Mouse (Mus musculus) stomach, postnatal 0 days (tissue): ENCODE data around the gene Fsd1. TPM values are rescaled to one million over a fixed set of nuclear protein-coding genes. Genes with fewer than 3 reads are reported as not detected.

Experiments used
- ATAC-seq: fragments of 200-750 bp; cut with Nextera tagmentation; 2 replicates; pipeline ENCODE4 v1.8.0; 2017; ENCODE audit not compliant: low FRiP score, low TSS enrichment
- DNase-seq: peaks from one replicate; pipeline ENCODE4 v3.0.0-alpha.2; 2016; ENCODE audit warnings: low spot score
- H3K27ac ChIP-seq: fragments of 300-500 bp; sonication (generic); replicated peaks from 2 replicates; pipeline ENCODE4 v1.5.1; 2014; ENCODE audit warnings: mild to moderate bottlenecking, control low read depth
- H3K27me3 ChIP-seq: fragments of 300-500 bp; sonication (generic); 2 replicates; pipeline ENCODE4 v1.6.1; 2014; ENCODE audit warnings: low read length; ENCODE audit not compliant: control insufficient read depth, insufficient read depth
- H3K36me3 ChIP-seq: fragments of 300-500 bp; sonication (generic); 2 replicates; pipeline ENCODE4 v1.6.1; 2014; ENCODE audit warnings: low read length, mixed read lengths; ENCODE audit not compliant: control insufficient read depth, insufficient read depth
- H3K4me1 ChIP-seq: fragments of 300-500 bp; sonication (generic); replicated peaks from 2 replicates; pipeline ENCODE4 v1.6.1; 2014; ENCODE audit warnings: antibody characterized with exemption; ENCODE audit not compliant: control insufficient read depth, insufficient read depth
- H3K4me2 ChIP-seq: fragments of 300-500 bp; sonication (generic); replicated peaks from 2 replicates; pipeline ENCODE4 v1.6.1; 2014; ENCODE audit warnings: low read depth, mild to moderate bottlenecking, control low read depth, moderate library complexity
- H3K4me3 ChIP-seq: fragments of 300-500 bp; sonication (generic); 2 replicates; pipeline ENCODE4 v1.5.1; 2014; ENCODE audit warnings: low read depth, low read length, control low read depth
- H3K9ac ChIP-seq: fragments of 300-500 bp; sonication (generic); 2 replicates; pipeline ENCODE4 v1.6.1; 2014; ENCODE audit warnings: mild to moderate bottlenecking, low read length, control low read depth, mixed read lengths
- H3K9me3 ChIP-seq: fragments of 300-500 bp; sonication (generic); 2 replicates; pipeline ENCODE4 v1.6.1; 2016; ENCODE audit warnings: low read length; ENCODE audit not compliant: control insufficient read depth
- CTCF ChIP-seq: IDR thresholded peaks from 2 replicates; pipeline ENCODE4 v1.5.1; 2016; ENCODE audit warnings: antibody characterized with exemption, low read depth, mild to moderate bottlenecking, moderate library complexity
- EP300 ChIP-seq: optimal IDR thresholded peaks from 2 replicates; pipeline ENCODE3; 2016; ENCODE audit warnings: antibody characterized with exemption
- WGBS: fragments of 180-500 bp; shearing (Covaris S2); extraction: QIAGEN DNeasy Blood & Tissue Kit; methylation state at CpG from one replicate; pipeline ENCODE4 v1.1.7; 2014; 5-methylcytosine and 5-hydroxymethylcytosine counted together
- polyA plus RNA-seq: library from polyadenylated mRNA; unstranded; fragments of >200 nt; fragmentation: Nextera tagmentation; extraction: Ambion mirVana; gene quantifications from 2 replicates; pipeline ENCODE4 v1.2.1, GENCODE M21; 2015

Fsd1 gene
- polyA plus RNA-seq, 1 experiment from 2014 or later, result 3.5 TPM

DNA sequence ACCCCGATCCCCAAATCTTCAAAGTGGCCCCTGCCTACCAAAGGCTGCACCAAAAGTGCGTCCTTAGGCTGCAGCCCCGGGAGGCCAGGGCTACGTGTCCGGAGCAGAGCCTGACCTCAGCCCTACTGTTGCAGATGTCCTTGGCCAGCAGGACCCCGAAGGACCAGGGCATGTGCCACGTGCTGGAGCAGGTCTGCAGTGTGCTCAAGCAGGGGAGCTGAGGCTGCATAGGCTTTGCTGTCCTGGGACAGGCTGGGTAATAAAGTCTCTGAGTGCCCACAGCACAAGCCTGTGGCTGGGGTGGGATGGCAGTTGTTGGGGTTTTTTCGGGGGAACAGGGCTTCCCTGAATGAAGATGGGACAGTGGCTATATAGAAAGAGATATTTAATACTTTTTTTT, 30.1 kb downstream of the Fsd1 start:
- ATAC-seq (no peak), DNase-seq (no peak)
- TF ChIP-seq CTCF (no peak), EP300 (no peak)
- Histone ChIP-seq H3K9ac (no peak overlapping the region), H3K4me2 (no peak overlapping the region), H3K4me1 (no peaks in the 10 kb centered on the region), H3K4me3 (no peak overlapping the region), H3K27ac (no peak overlapping the region), H3K36me3 (peaks cover 40% of the 10 kb centered on the region), H3K27me3 (no peaks in the 10 kb centered on the region), H3K9me3 (no peaks in the 10 kb centered on the region)
- 87% methylated on average over 8 of the region's 8 CpGs for WGBS

DNA sequence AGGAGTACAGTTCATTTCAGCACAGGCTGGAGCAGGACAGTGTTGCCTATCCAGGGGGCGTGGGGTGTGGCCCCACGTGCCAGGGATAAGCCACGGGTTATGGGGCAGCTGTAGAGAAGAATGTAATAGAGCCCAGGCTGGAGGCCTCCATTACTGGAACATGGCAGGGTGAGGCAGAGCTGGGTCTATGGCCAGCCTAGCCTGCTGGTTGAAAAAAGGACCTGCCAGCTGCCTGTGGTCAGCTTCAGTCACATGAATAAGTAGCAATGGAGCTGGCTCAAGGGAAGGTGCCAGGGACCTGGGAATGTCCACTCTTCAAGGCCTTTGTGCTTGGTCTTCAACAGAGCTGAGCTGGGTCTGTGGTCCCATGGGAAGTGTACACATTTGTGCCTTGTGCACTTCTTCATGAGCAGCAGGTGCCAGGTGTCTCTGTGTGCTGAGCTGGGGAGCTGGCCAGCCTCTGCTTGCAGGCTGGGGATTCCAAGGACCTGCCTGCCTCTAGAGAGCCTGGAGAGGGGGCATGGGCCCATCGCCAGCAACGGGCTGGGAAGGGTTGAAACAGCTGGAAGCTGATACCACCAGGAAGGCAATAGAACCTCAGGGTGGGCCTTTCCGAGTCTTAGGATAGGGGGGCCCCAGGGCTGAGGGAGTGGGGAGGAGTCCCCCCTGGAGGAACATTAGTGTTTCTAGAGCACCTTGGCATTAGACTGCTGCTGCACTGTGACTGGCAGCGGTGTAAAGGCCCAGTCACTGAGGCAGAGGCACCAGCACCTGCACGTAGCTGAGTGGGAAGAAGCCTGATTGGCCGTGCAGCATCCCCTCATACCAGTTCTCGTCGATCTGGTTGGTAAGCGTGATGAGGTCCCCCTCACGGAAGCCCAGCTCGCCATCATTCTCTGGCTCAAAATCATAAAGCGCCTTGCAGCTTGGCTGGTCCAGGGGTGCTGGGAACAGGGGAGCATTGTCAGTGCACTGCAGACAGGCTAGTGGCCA, 30.8 kb downstream of the Fsd1 start:
- WGBS, result 74% methylated on average over 15 of the region's 15 CpGs
- no peak for DNase-seq
- H3K36me3 ChIP-seq, result peaks cover 40% of the 10 kb centered on the region
- ATAC-seq, result no peak
- no peaks in the 10 kb centered on the region for H3K4me1 ChIP-seq
- no peak overlapping the region for H3K9ac ChIP-seq
- no peaks in the 10 kb centered on the region for H3K27me3 ChIP-seq
- no peaks in the 10 kb centered on the region for H3K9me3 ChIP-seq
- no peak for TF ChIP-seq EP300
- no peak for TF ChIP-seq CTCF
- H3K4me2 ChIP-seq, result no peak overlapping the region
- H3K4me3 ChIP-seq, result no peak overlapping the region
- H3K27ac ChIP-seq, result no peak overlapping the region

DNA sequence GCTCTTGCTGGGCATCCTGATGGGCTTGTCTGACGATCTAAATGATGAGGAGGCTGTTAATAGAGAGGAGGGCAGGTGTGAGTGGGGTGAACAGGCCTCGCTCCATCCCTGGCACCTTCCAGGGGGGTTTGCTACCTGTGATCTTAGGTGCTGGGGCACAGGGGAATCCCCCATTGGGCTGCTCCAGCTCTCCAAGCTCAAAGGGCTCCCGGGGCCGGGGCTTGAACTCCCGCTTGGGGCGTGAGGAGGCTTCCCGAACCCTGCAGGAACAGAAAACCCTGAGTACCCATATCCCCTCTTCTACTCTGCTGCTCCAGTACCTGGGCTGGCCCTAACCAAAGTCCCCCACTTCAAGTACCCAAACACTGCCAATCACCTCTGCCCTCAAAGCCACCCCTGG, 31.5 kb downstream of the Fsd1 start:
- no peaks in the 10 kb centered on the region for H3K9me3 ChIP-seq
- ATAC-seq, result no peak
- no peak overlapping the region for H3K4me3 ChIP-seq
- H3K9ac ChIP-seq, result no peak overlapping the region
- no peak overlapping the region for H3K4me2 ChIP-seq
- TF ChIP-seq CTCF (no peak), EP300 (no peak)
- H3K36me3 ChIP-seq, result peaks cover 40% of the 10 kb centered on the region
- no peak overlapping the region for H3K27ac ChIP-seq
- DNase-seq, result no peak
- no peaks in the 10 kb centered on the region for H3K27me3 ChIP-seq
- WGBS, result 87% methylated on average over 7 of the region's 7 CpGs
- H3K4me1 ChIP-seq, result no peaks in the 10 kb centered on the region

DNA sequence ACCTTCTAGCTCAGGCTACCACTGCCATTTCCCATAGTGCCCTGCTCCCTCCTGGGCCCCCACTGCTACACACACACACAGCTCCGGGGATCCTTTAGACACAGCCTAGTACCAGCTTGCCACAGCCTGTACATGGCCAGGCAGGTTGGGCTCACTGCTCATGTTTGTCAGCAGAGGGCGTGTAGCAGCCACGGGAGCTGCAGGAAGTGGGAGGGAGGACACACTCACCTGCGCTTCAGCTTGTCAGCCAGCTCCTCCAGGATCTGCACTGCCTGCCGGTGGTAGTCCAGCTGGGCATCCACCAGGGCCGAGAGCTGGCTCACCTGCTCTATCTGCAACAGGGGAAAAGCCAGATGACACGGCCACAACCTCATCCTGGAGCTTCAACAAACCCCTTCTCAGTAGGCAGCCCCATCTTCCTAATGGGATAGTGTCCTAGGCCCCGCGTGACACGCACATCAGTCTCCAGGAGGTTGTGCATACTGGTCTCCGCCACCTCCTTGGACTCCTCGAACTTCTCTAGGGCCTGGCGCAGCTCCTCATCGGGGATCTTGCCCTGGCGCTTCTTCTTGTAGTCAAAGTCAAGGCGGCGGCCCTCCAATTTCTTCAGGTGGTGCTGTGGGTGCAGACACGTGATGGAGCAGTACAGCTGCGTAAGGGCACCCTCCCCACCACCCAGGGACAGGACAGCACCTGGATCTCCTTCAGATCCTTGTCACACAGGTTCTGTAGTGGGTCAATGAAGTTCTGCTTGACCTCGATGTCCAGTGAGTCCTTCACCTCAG, 32.2 kb downstream of the Fsd1 start:
- DNase-seq (peak; percentile 68), ATAC-seq (peak; percentile 72)
- H3K9me3 ChIP-seq, result no peaks in the 10 kb centered on the region
- TF ChIP-seq CTCF, result peak; percentile 77
- TF ChIP-seq EP300, result no peak
- H3K27ac ChIP-seq, result no peak overlapping the region
- peaks cover 36% of the 10 kb centered on the region for H3K36me3 ChIP-seq
- no peaks in the 10 kb centered on the region for H3K4me1 ChIP-seq
- no peak overlapping the region for H3K4me2 ChIP-seq
- H3K4me3 ChIP-seq, result no peak overlapping the region
- H3K9ac ChIP-seq, result no peak overlapping the region
- 64% methylated on average over 20 of the region's 20 CpGs for WGBS
- no peaks in the 10 kb centered on the region for H3K27me3 ChIP-seq

DNA sequence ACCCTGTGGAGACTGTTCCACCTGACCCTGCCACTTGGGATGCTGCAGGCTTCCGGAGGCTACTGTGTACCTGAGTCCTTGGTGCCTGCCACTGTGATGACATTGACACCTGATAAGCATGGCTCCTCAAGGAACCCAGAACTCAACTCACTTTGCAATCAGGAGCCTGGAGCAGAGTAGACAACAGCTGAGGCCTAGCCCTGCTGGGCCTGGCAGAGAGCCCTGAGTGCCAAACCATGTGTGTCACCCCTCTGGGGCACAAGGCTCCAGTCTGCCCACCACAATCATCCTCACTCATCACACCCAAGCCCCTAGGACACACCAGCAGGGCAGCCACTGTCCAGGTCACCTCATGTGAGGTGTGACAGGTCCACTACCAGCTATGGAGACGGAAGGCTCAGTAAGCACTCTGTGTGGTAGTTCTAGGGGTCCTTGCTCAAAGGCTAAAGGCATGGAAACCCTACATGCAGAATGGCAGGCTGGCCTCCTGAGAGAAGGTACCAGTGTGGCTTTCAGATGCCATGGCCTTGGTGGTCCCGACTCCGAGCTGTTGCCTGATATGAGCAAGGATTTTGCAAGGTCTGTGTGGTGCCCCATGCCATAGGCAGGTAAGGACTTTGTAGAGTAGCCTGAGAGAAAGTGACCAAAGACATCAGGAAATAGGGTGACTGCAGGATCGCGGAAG, 34.2 kb downstream of the Fsd1 start:
- Histone ChIP-seq H3K9me3 (no peaks in the 10 kb centered on the region), H3K27me3 (no peaks in the 10 kb centered on the region), H3K4me1 (no peaks in the 10 kb centered on the region), H3K9ac (no peak overlapping the region), H3K36me3 (peaks cover 29% of the 10 kb centered on the region), H3K4me3 (no peak overlapping the region), H3K4me2 (no peak overlapping the region), H3K27ac (no peak overlapping the region)
- TF ChIP-seq EP300, result no peak
- TF ChIP-seq CTCF, result no peak
- WGBS, result 96% methylated on average over 6 of the region's 6 CpGs
- ATAC-seq, result no peak
- no peak for DNase-seq
